Mouse (Mus musculus) regulatory T cell (primary cell): ENCODE data around the gene Gas7.

Source experiments
- in situ Hi-C: fragments of 300-600 bp; cut with MboI, MseI; formaldehyde crosslinking; loops from one replicate; pipeline ENCODE4 v1.15.1; 2025; ENCODE audit warnings: high pct_unique_total_duplicates

Gas7 gene

DNA sequence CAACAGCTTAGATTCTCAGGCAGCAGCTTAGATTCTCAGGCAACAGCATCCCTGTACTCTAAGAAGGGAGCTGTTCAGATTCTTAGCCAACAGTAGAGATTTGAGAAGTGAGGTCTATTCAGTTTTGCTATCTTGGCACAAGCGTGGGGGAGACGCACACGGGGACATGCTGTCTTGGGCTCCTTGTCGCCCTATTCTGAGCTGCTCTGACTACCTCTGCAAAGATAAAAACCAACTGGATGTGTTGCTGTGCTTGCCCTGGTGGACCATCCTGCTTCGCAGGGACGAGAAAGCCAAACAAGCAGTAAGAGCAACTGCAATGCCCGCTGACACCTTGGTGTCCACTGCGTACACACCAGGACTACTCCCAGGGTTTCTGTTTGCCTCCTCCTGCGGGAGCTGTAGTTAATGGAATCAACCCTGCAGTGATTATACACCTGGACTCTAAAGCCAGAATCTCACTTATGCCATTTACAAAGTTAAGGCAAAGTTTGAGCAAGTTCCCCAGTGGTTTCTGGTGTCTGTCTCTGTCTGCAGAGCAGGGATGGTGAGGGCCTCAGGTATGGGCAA is 198.4 kb downstream of the Gas7 start:
- in situ Hi-C loops = no loop called here

DNA sequence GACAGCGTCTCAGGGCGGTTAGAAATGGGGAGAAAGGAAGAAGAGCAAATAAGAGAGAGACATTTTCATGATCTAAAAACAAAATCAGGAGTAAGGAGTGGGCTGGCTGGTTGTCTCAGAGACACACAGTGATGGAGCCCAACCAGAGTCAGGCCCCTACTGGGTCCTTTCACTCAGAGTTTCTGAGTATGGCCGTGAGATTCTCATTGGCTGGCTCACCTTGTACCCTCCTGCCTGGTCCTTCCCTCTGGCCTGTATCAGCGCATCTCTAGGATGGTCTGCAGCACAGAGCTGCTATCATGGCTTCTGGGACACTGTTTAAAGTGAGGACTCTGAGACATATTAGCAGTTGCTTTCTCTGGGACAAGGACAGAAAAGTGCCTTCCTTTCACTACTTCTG is 199.3 kb downstream of the Gas7 start:
- in situ Hi-C loops = no loop called here

GRCm38 (mm10) chr11:67655236-67655959 is 200.2 kb downstream of the Gas7 start:
- in situ Hi-C loops = no loop called here

DNA sequence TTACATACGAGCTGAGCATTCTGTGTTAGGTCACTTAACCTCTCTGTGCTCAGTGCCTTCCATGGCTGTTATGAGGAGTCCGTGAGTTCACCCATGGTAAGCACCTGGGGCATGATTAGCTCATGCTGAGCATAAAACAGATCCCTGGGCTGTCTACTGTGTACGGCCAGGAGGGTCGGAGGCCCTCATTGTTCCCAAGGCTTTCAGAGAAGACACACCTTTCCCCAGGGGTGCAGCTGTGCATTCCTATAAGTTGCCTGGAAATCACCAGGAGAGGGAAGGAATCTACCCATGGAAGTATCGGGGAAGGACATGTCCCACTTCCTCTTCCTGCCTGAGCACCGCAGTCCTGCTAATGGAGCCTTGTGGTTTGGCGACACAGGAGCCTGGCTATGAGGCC is 201.1 kb downstream of the Gas7 start:
- in situ Hi-C loops = no loop called here

DNA sequence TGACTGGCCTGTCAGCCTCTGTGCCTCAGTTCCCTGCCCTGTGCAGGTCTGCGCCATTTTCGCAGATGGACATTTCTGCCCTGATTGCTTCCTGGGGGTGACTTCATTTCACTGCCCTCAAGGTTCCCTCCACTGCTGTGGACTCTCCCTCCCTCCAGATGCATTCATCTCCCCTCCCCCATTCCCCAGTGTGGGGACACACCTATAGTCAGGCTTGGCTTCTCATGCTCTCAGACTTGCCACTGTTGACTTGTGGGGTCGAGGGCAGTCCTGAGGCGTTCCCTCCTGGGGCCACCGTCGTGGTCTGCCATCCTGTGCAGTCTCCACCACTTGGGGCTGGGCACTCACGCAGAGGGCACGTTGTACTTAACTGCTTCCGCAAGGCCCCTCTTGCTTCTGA is 201.6 kb downstream of the Gas7 start:
- in situ Hi-C loops = no loop called here

GRCm38 (mm10) chr11:67657685-67658382 is 202.6 kb downstream of the Gas7 start:
- in situ Hi-C loops = no loop called here

GRCm38 (mm10) chr11:67661465-67661864 is 206.2 kb downstream of the Gas7 start:
- in situ Hi-C loops = loop anchor here (10.0 kb wide), 1 partner anchor 547 kb away; no protein-coding TSS in a partner anchor

- in situ Hi-C loops = loop anchor here (10.0 kb wide), 1 partner anchor 549 kb away; no protein-coding TSS in a partner anchor
These were observed 208.2 kb downstream of the Gas7 start for GRCm38 (mm10) chr11:67663437-67663836.

GRCm38 (mm10) chr11:67664261-67664660 is 209.0 kb downstream of the Gas7 start:
- in situ Hi-C loops = loop anchor here (10.0 kb wide), 1 partner anchor 549 kb away; no protein-coding TSS in a partner anchor

GRCm38 (mm10) chr11:67664918-67665317 is 209.7 kb downstream of the Gas7 start:
- in situ Hi-C loops = loop anchor here (10.0 kb wide), 1 partner anchor 550 kb away; no protein-coding TSS in a partner anchor

DNA sequence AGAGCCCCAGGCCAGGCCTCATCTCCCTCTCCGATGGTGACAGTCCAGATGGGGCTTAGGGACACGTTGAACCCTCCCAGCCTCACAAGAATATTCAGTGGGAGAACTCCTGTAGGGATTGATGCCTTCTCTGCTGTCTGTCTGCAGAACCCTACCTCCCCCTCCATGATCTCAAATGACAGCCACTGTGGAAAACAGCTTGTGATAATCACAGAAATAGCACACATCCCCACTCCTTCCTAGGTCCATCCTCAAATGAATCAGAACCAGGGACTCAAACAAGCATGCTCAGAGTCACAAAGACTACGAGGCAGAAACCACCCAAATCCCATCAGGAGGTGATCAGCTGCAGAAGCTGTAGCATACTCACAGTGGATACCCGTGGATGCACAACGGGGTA is 210.9 kb downstream of the Gas7 start:
- in situ Hi-C loops = loop anchor here (10.0 kb wide), 1 partner anchor 551 kb away; no protein-coding TSS in a partner anchor

GRCm38 (mm10) chr11:67667531-67668332 is 212.5 kb downstream of the Gas7 start:
- in situ Hi-C loops = loop anchor here (10.0 kb wide), 1 partner anchor 553 kb away; no protein-coding TSS in a partner anchor

- in situ Hi-C loops = loop anchor here (10.0 kb wide), 1 partner anchor 554 kb away; no protein-coding TSS in a partner anchor
These were observed 213.3 kb downstream of the Gas7 start for GRCm38 (mm10) chr11:67668460-67669007.

- in situ Hi-C loops = no loop called here
These were observed 214.8 kb downstream of the Gas7 start for GRCm38 (mm10) chr11:67670031-67670430.

DNA sequence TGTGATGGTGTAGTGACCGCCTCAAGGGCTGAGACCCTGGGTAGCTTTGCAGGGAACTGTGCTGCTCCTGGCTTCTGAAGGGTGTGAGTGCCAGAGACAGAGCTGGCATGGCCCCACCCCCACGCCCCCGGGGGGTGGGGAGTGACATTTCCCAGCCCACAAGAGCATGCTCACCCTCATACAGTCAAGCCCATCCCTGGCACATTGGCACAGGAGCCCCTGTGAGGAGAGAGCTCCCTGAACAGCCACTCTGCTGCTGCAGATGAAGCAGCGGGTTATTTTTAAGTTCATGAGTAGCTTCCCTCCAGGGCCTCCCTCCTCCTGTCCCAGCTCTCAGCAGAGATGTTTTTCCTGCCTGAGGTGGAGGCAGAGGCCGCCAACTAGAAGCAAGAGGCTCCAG is 216.9 kb downstream of the Gas7 start:
- in situ Hi-C loops = no loop called here

DNA sequence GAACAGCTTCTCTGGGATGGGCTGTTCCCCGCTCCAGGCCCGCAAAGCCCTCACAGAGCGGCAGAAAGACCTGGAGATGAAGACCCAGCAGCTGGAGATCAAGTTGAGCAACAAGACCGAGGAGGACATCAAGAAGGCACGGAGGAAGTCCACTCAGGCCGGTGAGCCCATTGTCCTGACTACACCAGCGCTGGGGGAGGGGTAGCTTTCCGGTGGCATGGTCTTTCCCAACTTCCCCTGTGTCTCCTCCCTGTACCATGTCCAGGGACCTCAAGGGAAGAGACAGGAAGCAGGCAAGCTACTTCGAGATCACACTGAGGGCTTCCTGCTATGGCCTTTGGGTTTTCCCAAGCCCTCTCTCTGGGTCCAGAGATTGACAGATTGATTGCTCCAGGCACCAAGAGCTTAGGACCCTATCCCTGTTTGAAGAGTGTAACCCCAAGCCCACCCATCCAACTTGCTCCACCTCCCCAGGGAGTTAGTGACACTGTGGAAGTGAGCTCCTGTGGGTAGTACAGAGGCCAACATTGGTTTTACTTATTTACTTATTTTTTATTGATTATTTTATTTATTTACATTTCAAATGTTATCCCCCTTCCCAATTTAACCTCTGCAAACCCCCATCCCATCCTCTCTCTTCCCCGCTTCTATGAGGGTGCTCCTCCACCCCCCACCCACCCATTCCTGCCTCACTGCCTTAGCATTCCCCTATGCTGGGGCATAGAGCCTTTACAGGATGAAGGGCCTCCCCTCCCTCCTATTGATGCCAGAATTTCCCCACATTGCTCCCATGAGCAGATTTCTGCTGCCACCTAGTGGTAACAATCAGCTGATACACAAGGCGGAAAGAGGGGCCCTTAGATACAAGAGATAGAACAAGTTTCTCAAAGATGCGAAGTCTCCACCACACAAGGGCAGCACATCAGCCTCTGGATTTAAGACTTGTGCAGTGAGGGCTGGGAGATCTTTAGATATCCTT is 220.6 kb downstream of the Gas7 start:
- in situ Hi-C loops = no loop called here

DNA sequence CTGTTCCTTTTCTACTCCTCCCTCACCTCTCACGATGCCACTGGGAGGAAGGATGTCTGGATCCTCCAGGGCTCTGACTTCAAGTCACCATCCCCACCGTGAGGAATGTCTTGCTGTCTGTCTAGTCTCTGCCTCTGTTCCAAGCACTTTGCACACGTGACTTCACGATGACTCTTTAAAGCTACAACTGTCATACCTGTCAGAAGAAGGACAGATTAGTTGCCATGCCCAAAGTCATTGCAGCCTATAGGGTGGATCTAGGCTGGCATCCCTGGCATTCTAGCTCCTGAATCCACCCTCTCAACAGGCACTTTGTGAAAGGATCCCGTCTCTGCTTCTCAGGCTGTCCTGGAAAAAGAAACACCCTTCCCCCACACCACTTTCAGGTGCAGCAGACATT is 224.1 kb downstream of the Gas7 start:
- in situ Hi-C loops = no loop called here

- in situ Hi-C loops = no loop called here
These were observed 224.7 kb downstream of the Gas7 start for GRCm38 (mm10) chr11:67679930-67680329.

DNA sequence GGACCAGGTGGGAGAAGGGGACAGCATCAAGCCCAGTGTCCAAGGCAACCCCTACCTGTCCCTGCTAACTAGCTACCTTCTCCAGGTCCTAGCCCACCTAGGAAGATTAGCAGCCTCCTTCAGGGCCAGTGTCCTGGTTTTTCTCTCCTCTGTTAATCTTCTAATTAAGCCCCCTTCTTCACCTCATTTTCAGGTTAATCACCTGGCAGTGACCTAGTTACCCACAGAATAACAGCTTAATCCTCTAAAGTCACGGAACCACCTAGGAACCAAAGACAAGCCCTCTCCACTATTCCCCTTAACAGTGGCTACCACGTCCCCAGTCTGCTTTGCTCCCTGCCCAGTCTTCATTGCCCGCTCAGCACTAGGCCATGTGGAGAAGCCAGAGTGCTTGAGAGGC is 226.6 kb downstream of the Gas7 start:
- in situ Hi-C loops = no loop called here

- in situ Hi-C loops = no loop called here
These were observed 230.9 kb downstream of the Gas7 start for GRCm38 (mm10) chr11:67686109-67686508.
